Mouse (Mus musculus) layer of hippocampus, adult 8-10 months (tissue): ENCODE measurements at regions not wholly inside any gene's neighbourhood (a gene's known extent, or its start where the extent isn't known, plus 50 kb on each side); places are given as distances from the start of the nearest gene placed in this dataset.
"Not testable (repeated sequence)": the region's sequence is repeated elsewhere in the genome, so short reads cannot be mapped to it uniquely, and the experiment has no call there.

Experiments used
- DNase-seq, 2 experiments: peaks; one replicate each; pipeline ENCODE4 v3.0.0; 2022; ENCODE audit warnings: low spot score in 2 of 2

DNA sequence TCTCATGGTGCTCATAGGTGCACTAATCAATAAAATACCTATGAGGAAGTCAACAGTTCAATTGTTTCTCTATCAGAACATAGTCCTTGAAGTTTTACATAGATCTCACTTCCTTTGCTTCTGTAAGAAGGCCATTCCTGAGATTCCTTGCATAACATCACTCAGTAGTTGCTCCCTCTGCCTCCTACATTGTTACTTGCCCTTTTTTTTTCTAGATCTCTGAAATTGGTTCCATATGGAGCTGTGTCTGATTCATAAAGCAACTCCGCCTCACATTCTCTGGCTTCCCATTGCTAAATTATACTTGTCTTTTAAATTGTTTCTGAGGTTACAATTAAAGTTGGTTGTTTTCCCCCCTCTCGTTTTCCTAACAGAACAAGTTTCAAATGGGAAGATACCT lies 1000.7 kb downstream of the Ttll7 start:
- DNase-seq, result no peak

DNA sequence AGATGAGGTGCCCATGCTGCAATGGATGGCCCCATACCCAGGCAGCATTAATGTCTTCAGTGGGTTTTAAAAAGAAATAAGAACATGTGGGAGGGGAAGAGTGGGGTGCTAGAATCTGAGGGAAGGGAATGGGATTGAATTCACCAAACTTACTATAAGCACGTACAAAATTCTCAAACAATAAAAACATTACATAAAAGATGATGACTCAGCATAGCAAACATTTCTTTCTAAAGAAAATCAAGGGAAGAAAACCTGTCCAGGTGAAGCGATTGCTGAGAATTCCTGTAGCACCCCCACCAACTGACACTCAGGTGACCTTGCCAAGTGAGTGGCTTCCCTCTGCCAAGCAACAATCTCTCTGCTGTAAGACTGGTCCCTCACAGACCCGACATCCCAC lies 989.2 kb downstream of the Ttll7 start:
- DNase-seq, result no peak

DNA sequence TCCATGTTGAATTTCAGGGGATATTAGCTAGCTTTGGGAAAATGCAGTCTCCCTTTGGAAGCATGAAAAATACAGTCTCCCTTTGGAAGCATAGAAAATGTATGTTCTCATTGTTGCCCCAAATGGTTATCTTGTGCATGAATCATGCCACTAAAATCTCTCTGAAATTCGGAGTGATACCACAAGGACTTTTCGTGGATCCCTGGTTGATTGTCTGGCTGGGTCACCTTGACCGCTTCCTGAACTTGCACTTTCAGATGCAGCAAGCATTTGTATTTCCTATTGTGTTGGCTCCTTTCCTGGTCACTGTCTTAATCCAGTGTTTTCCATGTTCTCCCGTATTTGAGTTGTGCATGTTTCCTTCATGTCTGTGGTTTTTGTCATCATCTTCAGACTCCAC lies 986.6 kb downstream of the Ttll7 start:
- no peak for DNase-seq

DNA sequence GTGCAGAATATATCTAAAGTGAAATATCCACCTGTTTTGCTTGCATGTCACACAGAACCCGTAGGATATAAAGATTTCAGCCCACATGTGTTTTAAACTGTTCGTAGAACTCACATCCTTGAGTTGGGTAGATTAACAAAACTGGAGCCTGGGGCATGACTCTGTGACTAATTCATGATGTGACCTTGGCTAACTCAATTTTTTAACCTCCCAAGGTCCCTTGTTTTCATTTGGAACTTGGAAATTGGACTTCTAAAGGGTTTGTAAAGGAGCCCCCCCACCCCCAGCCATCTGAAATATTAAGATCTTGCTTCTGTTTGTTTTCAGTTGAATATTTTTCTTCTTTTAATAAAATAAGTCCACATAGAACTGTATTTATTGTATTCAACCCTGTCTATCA lies 983.5 kb downstream of the Ttll7 start:
- DNase-seq, result no peak

DNA sequence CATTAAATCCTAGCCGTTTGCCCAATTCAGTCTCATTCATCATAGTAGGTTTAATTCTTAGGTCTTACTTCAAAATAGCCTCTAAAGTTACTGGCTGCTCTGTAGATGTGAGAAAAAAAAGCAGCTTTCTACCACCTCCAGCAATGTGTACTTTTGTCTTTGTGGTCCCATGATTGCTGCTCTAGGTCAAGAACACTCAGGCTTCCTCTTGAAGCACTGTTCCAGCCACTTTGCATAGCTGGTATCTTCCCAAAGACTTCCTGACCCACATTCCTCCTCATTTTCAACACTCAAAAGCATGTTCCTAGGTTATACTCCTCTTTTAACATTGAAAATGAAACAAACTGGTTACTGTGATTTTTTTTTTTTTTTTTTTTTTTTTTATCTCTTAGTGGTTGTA lies 973.2 kb downstream of the Ttll7 start:
- DNase-seq, result no peak

DNA sequence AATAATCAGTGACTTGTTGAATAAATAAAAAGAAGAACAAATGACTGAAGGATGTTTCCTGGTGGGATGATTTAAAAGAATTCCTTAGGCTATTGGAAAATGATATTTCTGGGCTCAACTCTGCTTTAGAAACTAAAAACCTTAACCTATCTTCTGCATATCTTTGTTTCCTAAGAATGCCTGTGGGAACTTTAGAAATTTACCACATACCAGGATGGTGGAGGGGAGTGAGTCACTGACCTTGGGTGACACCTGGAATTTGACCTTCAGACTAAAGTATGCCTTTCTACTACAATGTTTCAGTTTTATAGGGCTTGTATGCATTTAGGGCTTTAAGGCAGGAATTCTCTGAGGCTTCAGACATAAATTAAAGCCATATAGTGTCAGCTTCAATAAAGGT lies 972.3 kb downstream of the Ttll7 start:
- DNase-seq, result no peak

DNA sequence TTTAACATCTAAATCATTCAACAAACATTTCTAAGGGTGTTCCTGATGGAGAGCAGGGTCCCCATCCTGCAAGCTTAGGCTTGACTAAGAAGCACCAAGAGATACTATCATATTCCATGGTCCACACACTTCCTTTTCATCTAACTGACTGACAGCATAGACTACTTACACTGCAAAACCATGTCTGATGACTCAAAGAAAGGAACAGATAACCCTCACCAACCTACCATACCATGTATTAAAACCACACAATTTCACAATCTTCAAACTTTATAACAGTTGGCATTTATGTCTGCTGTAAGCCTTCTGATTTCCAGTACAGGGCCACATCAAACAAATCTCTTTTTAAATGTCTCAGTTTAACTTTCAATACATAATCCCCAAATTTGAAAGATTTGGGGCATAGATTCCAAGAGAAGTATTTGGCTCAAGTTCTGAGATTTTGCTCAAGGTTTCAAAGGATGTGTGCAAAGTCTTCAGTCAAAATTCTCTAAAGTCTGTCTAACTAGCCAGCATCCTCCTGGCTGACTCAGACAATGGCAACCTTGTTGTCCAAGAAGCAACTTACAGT lies 962.0 kb downstream of the Ttll7 start:
- DNase-seq, result no peak

DNA sequence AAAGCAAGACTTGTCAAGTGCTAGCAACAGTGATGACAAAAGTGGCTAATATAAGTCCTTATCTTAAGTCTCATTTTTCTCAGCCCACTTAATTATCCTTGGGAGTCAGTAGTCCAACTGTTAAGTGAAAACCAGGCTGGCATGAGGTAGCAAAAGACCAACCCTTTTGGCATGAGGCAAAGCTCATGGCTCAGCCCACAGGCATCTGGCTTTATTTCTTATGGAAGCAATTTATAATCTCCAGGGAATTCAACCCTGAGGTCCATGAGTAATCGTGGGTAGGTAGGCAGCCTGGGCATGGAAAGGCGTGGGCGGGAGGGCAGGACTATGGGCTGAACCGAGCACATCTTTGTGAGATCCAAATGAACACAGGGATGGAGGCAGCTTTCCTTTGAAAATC lies 950.4 kb downstream of the Ttll7 start:
- no peak for DNase-seq

DNA sequence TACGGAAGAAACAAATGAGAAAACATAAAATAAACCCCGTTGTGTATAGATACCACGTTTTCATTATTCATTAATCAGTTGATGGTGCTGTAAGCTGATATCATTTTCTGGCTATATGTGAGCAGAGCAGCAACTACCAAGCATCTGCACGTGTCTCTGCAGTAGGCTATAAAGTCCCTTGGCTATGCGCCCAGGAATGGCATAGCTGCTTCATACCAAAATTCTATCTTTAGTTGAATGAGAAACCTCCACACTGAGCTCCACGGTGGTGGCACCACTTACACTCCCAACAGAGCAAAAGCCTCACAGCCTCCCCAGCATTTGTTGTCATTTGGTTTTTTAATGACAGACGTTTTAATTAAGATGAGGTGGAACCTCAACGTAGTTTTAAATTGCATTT lies 944.4 kb downstream of the Ttll7 start:
- DNase-seq, result no peak

DNA sequence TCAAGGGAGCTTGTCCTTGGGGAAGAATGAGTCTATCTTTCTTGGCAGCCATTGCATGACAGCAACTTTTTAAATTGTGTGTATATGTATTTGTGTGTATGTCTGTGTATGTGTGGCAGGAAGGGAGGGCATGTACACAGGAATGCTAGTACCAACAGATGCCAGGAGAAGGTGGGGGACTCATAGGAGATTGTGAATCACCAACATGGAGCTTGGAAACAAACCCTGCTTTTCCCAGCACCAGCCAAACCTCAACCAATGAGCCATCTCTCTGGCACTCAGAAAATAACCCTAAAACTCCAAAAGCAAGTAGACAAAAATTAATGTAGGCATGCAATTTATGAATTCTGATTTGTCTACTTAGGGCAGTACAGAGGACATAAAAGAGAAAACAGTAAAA lies 942.9 kb downstream of the Ttll7 start:
- no peak for DNase-seq

DNA sequence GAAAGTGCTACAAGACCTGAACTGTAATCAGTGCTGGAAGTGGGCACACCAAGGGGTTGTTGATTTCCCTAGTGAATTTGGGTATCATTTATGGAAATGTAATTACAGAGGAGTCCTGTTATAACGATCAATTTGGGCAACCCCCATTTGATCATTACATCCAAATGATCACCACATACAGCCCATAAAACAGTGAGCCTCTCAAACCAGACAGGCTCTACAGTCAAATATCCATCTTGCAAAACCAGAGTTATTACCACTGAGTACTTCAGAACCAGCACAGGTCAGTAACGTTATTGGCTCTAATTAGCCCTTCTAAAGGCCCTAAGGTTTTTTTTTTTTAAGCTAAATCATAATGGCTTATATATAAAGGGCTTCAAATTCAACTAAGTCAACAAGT lies 934.4 kb downstream of the Ttll7 start:
- DNase-seq, result no peak

DNA sequence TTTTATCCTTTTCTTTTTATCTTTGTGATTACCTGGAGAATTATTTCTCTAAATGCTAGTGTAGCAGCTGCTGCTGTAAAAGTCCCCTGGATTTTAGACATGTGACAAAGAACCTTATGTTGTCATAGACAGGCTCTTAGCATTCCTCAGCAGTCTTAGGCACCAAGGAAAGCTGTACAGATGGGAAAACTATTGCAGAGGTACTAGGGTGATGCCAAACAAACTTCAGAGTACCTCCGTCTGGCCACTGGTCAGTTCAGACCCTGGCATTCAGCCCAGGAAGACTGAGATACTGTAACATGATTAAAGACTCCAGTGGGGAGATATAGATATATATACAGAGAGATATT lies 898.6 kb downstream of the Ttll7 start:
- no peak for DNase-seq

DNA sequence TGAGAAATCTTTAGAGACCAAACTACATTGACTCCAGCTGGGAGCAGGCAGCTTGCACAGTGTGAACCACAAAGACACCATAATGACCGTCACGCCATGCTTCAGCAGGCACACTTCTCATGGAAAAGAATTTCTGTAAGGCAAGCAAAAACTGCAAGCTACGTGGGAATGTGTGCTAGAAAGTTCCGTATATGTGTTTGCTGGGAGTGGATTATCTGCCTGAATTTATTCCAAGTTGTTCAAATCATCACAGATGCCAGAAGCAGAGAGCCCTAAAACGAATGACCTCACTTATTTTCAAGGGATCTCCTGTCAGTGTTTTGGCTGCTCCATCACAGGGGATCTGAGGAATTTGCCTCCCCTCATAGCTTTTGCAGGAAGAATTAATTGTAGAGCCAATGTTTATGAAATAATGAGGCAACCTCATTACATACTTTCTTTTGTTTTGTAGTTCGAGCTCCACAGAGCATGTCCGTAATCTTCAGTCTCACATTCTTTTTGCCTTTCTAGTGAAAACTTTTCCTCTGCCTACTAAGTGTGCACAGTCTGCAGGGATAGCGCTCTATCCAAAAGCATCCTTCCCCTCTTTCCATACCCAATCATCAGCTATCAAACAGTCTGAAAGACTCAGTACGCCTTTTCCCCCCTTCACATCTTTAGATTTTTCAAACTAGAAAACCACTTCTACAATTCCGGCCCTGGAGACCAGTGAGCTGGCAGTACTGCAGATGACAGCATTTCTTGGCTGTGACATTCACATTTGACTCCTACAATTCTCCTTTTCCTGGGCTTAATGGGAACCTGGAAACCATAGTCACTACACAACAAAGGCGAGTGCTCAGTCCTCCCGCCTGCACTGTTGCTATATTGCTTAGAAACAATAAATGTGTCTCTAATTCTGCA lies 898.0 kb downstream of the Ttll7 start:
- no peak for DNase-seq

DNA sequence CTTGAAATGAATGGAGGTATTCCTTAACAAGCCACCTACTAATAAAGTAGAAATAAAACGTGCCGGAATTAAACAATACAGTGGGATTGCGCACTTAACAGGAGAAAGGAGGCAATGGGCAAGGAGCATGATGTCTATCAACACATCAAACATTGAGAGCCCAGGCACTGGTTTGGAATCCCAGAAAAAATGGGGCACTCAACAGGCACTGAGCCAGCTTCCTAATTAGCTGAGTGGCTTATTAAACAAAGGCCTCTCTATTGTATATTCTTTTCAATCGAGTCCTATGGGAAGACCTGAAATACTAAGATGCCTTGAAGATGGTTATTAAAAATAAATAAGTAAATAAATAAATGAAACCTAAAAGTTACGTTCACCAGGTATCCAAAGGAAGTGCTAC lies 897.3 kb downstream of the Ttll7 start:
- peak in 1 of 2 experiments; percentile 7 for DNase-seq

DNA sequence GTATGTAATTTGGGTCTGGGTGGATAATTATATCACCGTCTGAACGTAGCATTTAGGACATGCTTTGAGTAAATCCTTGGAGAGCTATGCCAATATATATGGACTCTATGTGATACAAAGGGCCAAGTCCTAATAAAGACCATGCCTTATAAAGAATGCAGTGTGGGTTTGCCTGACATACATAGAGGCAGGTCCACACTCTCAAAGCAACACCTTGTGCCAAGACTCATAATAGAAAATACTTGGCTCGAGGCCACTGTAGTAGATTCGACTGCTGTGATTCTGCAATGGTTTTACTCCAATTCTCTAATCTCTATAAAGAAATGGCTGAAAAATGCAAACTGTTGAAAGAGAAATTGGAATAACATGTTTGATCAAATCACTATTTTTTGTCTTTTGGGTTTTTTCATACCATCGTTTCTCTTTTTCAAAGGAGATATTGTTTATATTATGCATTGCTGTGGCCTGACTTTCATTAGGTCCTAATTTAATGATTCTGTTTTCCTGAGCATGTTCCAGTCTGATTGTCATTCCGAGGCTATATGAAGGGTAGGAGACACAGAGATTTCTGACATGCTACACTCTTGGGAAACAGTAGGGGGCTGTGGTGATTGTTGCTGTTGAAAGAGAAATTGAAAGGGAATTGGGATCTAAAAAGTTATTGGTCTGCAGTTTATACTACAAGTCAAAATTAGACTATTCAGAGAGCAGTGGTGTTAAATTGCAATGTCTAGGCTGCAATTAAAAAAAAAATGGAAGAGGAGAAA lies 884.7 kb downstream of the Ttll7 start:
- DNase-seq, result no peak

DNA sequence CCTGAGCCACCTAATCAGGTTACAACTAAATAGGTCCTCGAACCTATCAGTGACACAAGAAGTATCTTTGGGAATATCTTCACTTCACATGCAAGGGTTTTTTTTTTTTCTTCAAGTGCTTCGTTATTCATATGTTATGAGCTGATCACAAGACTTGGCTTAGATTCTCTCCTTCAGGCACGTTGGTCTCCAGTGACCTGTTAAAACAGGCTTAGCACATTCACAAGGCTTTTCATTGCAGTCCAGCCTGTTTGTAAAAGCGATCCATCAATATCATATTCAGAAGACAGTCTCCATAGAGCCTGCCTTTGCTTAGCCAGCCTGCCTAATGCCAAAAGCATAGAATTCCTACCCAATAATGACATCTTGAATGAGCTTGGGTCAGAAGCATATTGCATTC lies 864.2 kb downstream of the Ttll7 start:
- DNase-seq, result no peak

DNA sequence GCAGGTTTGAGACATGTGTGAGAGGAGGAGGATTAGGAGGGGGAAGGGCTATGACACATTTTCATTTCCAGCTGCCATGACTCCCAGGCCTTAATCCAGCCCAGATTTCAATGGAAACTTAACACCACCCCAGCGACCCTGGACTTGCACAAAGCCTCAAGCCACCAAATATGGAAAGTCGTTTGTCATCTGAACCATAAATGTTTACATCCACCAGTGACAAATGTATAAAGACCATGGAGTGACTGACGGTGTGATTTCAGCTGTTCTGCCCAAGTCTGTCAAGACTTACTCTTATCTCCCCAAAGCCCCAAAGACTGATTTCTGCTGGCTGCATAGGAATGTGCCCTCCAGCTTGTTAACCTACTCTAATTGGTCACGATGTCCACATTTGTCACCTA lies 855.2 kb downstream of the Ttll7 start:
- no peak for DNase-seq

DNA sequence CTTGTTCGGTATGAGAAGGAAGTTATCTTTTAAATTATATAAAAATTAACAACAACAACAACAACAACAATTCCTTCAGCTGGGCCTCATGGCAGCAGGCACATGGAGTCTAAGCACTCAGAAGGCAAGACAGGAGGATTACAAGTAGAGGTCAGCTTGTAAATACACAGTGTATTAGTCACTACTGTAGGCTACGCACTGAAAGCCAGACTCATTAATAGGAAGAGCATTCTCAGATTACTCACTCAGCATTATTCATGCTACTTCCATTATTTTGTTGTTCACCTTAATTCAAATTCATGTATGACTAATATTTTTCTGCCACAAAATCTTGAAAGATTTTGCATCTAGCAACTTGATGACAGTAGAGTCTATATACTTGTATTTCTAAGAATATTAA lies 831.6 kb downstream of the Ttll7 start:
- DNase-seq, result no peak

DNA sequence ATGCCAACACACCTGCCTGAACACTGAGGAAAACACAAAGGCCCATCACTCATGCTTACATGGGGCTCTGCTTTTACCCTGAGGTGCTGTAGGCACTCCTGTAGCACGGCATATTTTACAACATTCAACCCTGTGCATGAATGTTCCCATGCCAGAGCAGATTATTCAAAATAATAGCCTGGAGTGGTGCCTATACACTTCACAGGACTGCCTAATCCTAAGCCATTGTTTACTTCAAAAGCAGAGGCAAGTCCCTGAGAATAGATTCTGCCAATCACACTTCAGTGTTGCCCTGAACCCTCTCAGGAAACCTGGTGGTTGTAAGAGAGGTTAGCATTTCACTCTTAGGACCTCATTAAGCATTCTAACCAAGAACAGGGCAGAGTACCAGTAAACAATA lies 828.1 kb downstream of the Ttll7 start:
- no peak for DNase-seq

DNA sequence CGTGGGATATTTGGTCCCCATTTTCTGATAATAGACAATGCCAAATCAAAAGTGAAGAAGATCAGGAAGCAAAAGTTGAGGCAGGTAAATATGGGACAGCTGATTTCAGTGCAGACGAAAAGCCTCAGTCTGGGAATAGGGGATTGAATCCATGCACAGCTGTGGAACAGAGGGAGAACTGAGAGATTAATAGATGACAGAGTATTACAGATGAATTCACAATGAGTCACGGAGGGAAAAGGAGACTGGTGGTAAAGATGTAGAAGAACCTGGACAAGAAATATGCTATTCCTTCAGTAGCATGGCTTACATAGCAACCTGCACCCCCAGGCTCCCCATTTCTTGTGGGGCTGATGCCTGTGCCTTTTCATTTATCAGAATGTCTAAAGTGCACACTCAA lies 810.4 kb downstream of the Ttll7 start:
- DNase-seq, result no peak

DNA sequence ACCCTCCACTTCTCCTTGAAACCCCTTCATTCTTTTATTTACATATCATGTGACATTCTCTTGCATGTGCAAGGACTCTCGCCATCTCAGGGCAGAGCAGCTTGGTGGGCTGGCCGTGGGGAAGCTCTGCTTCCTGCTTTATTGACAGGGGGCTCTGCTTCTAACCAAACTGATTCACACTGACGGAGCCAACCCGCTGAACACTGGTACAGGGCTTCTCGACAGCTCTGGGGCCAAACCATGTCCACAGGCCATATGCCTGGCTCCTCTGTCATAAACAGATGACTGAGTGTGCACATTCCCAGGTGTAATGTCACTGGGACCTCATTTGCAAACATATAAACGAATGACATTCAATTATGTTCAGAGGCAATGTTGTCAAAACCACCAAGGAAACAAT lies 800.7 kb downstream of the Ttll7 start:
- no peak for DNase-seq

DNA sequence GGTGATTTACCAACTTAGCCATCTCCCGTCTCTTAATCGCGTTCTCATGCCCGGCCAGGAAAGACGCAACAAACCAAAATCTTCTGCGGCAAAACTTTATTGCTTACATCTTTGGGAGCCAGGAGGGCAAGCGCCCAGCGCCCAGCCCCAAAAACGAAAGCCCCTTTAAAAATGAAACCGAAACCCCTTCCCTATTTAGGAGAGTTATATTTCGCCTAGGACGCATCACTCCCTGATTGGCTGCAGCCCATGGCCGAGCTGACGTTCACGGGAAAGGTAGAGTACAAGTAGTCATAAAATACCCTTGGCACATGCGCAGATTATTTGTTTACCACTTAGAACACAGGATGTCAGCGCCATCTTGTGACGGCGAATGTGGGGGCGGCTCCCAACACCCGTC lies 783.3 kb downstream of the Ttll7 start:
- not testable (repeated sequence) for DNase-seq

DNA sequence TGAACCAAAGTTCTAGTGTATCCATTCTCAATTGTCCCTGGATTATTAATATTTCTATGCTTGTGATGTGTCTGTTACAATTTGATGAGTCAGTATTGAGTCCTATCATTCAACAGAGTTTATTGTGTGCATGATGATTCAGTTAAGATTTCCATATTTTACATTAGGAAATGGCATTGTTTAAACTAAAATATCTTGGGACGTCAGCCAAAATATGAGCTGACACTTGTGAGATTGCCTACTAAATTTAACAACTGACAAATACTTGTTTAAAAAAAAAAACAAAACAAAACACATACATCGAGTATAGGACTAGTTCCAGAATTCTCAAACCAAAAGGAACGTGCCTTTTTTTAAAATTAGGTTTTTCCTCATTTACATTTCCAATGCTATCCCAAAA lies 779.0 kb downstream of the Ttll7 start:
- no peak for DNase-seq
